Mouse (Mus musculus) adipocyte (in vitro differentiated cells): ENCODE results near the gene Sap18.
"Not testable (repeated sequence)": the region's sequence is repeated elsewhere in the genome, so short reads cannot be mapped to it uniquely, and the experiment has no call there.

Experiments
- DNase-seq: peaks from one replicate; pipeline ENCODE4 v3.0.0-alpha.2; 2016; ENCODE audit warnings: low spot score

Sap18 gene

GRCm38 (mm10) chr14:57797991-57798931, at the start of gene Sap18:
TSS of gene Sap18 (plus strand) at chr14:57798180.
- DNase-seq = peak; percentile 99

- DNase-seq = no peak
Observed at GRCm38 (mm10) chr14:57749501-57749900, 48.5 kb upstream of the Sap18 start.

GRCm38 (mm10) chr14:57751006-57751405, 47.0 kb upstream of the Sap18 start:
- not testable (repeated sequence) for DNase-seq

- no peak for DNase-seq
Observed at GRCm38 (mm10) chr14:57753351-57753992, 44.5 kb upstream of the Sap18 start.

GRCm38 (mm10) chr14:57755661-57756060, 42.3 kb upstream of the Sap18 start:
- no peak for DNase-seq

GRCm38 (mm10) chr14:57756094-57756493, 41.9 kb upstream of the Sap18 start:
- DNase-seq = peak; percentile 22

- peak; percentile 34 for DNase-seq
Observed at GRCm38 (mm10) chr14:57758237-57758636, 39.7 kb upstream of the Sap18 start, which contains the start of gene Lats2. TSS of gene Lats2 (minus strand) at chr14:57758388.

- DNase-seq = no peak
Observed at GRCm38 (mm10) chr14:57760447-57761412, 37.2 kb upstream of the Sap18 start.

- DNase-seq = no peak
Observed at GRCm38 (mm10) chr14:57769102-57769501, 28.9 kb upstream of the Sap18 start.

- no peak for DNase-seq
Observed at GRCm38 (mm10) chr14:57772157-57772815, 25.7 kb upstream of the Sap18 start.

- DNase-seq = peak; percentile 69
Observed at GRCm38 (mm10) chr14:57787406-57787805, 10.6 kb upstream of the Sap18 start.

GRCm38 (mm10) chr14:57789311-57789710, 8.7 kb upstream of the Sap18 start:
- DNase-seq = no peak

- no peak for DNase-seq
Observed at GRCm38 (mm10) chr14:57789759-57790158, 8.2 kb upstream of the Sap18 start.

GRCm38 (mm10) chr14:57791171-57791570, 6.8 kb upstream of the Sap18 start:
- DNase-seq = peak; percentile 35

- no peak for DNase-seq
Observed at GRCm38 (mm10) chr14:57797551-57797950, 429 bp upstream of the Sap18 start.

- DNase-seq = no peak
Observed at GRCm38 (mm10) chr14:57803731-57804130, 5.8 kb downstream of the Sap18 start.

- DNase-seq = no peak
Observed at GRCm38 (mm10) chr14:57808558-57808957, 10.6 kb downstream of the Sap18 start.

GRCm38 (mm10) chr14:57810886-57811285, 12.9 kb downstream of the Sap18 start:
- no peak for DNase-seq

- DNase-seq = no peak
Observed at GRCm38 (mm10) chr14:57811844-57812243, 13.9 kb downstream of the Sap18 start.

- no peak for DNase-seq
Observed at GRCm38 (mm10) chr14:57820839-57821238, 22.9 kb downstream of the Sap18 start.
